Mouse (Mus musculus) CH12.LX (cell line): ENCODE data around the gene Vegfd. TPM values are rescaled to one million over a fixed set of nuclear protein-coding genes. Genes with fewer than 3 reads are reported as not detected.

Source experiments
- DNase-seq: peaks from one replicate; pipeline ENCODE4 v3.0.0-alpha.2; 2013; ENCODE audit errors: extremely low read depth
- H3K27ac ChIP-seq: 2 replicates; pipeline ENCODE4 v1.5.1; 2012; ENCODE audit warnings: low read depth, mild to moderate bottlenecking, control low read depth, moderate library complexity; ENCODE audit not compliant: insufficient read depth
- H3K27me3 ChIP-seq: replicated peaks from 2 replicates; pipeline ENCODE3; 2012; ENCODE audit warnings: inconsistent platforms
- H3K36me3 ChIP-seq, 2 experiments: replicated peaks in 1 of 2; 2 replicates each; pipeline versions ENCODE3 to v1.6.1; 2012; ENCODE audit warnings: inconsistent platforms in 1 of 2, low read length in 1 of 2, mild to moderate bottlenecking in 1 of 2, mixed read lengths in 1 of 2, moderate library complexity in 1 of 2; ENCODE audit not compliant: control insufficient read depth in 1 of 2, insufficient read depth in 1 of 2
- H3K4me1 ChIP-seq, 2 experiments: 2 replicates each; pipeline ENCODE4 v1.6.1; 2012; ENCODE audit warnings: inconsistent platforms in 1 of 2, moderate library complexity in 1 of 2; ENCODE audit not compliant: insufficient read depth in 2 of 2, control insufficient read depth in 1 of 2
- H3K4me2 ChIP-seq: 2 replicates; pipeline ENCODE4 v1.6.1; 2012; ENCODE audit warnings: low read depth, mild to moderate bottlenecking, control low read depth; ENCODE audit not compliant: poor library complexity, insufficient read depth, severe bottlenecking
- H3K4me3 ChIP-seq, 3 experiments: fragments of 150-350 bp in 1 of 3; sonication (generic) in 1 of 3; replicated peaks in 1 of 3; 2 replicates each; pipeline versions ENCODE3 to v1.5.1; 2011 to 2012; ENCODE audit warnings: low read depth in 2 of 3, low read length in 2 of 3, mild to moderate bottlenecking in 2 of 3, moderate library complexity in 2 of 3, control low read depth in 1 of 3, improper control_type of control experiment in 1 of 3, inconsistent platforms in 1 of 3, mixed read lengths in 1 of 3; ENCODE audit not compliant: poor library complexity in 1 of 3
- H3K79me2 ChIP-seq: replicated peaks from 2 replicates; pipeline ENCODE4 v1.6.1; 2012; ENCODE audit warnings: mild to moderate bottlenecking, moderate library complexity; ENCODE audit not compliant: control insufficient read depth, poor library complexity, insufficient read depth, severe bottlenecking; ENCODE audit errors: extremely low read depth
- H3K9ac ChIP-seq: 2 replicates; pipeline ENCODE4 v1.6.1; 2012; ENCODE audit warnings: low read depth, mild to moderate bottlenecking, control low read depth, moderate library complexity; ENCODE audit not compliant: insufficient read depth
- H3K9me3 ChIP-seq: replicated peaks from 2 replicates; pipeline ENCODE3; 2012; ENCODE audit warnings: low read length, inconsistent platforms, mixed read lengths
- BHLHE40 ChIP-seq: IDR thresholded peaks from 2 replicates; pipeline ENCODE4 v1.6.1; 2011; ENCODE audit warnings: mild to moderate bottlenecking, low read depth, low read length, improper control_type of control experiment
- CTCF ChIP-seq, 2 experiments: IDR thresholded peaks in 1 of 2; conservative IDR thresholded peaks in 1 of 2; 2 replicates each; pipeline ENCODE4 v1.5.1; 2011 to 2012; ENCODE audit warnings: low read depth in 2 of 2, low read length in 2 of 2, improper control_type of control experiment in 1 of 2, inconsistent platforms in 1 of 2, mild to moderate bottlenecking in 1 of 2, moderate library complexity in 1 of 2
- ETS1 ChIP-seq: conservative IDR thresholded peaks from 2 replicates; pipeline ENCODE4 v1.6.1; 2012; ENCODE audit warnings: low read depth, mild to moderate bottlenecking, inconsistent platforms, low read length, improper control_type of control experiment, moderate library complexity
- KAT2A ChIP-seq: IDR thresholded peaks from 2 replicates; pipeline ENCODE4 v1.6.1; 2012; ENCODE audit warnings: low read length, improper control_type of control experiment, inconsistent platforms; ENCODE audit not compliant: insufficient replicate concordance
- MAX ChIP-seq: IDR thresholded peaks from 2 replicates; pipeline ENCODE4 v1.6.1; 2011; ENCODE audit warnings: low read length, improper control_type of control experiment
- MAZ ChIP-seq: IDR thresholded peaks from 2 replicates; pipeline ENCODE4 v1.6.1; 2012; ENCODE audit warnings: low read depth, mild to moderate bottlenecking, inconsistent platforms, low read length, improper control_type of control experiment, moderate library complexity
- NRF1 ChIP-seq: IDR thresholded peaks from 2 replicates; pipeline ENCODE4 v1.6.1; 2014; ENCODE audit warnings: low read depth, mild to moderate bottlenecking, inconsistent platforms, low read length, improper control_type of control experiment, moderate library complexity
- PAX5 ChIP-seq: IDR thresholded peaks from 2 replicates; pipeline ENCODE4 v1.6.1; 2012; ENCODE audit warnings: low read length, inconsistent platforms, mixed read lengths
- POLR2AphosphoS2 ChIP-seq: IDR thresholded peaks from 2 replicates; pipeline ENCODE4 v1.6.1; 2011; ENCODE audit warnings: low read depth, low read length, improper control_type of control experiment
- RAD21 ChIP-seq: IDR thresholded peaks from 2 replicates; pipeline ENCODE4 v1.6.1; 2011; ENCODE audit warnings: low read depth, mild to moderate bottlenecking, low read length, improper control_type of control experiment, moderate library complexity
- SMC3 ChIP-seq: IDR thresholded peaks from 2 replicates; pipeline ENCODE4 v1.6.1; 2011; ENCODE audit warnings: low read depth, low read length, improper control_type of control experiment
- UBTF ChIP-seq: IDR thresholded peaks from 2 replicates; pipeline ENCODE4 v1.6.1; 2012; ENCODE audit warnings: low read depth, mild to moderate bottlenecking, inconsistent platforms, low read length, improper control_type of control experiment, moderate library complexity
- ZC3H11A ChIP-seq: IDR thresholded peaks from 2 replicates; pipeline ENCODE4 v1.6.1; 2012; ENCODE audit warnings: low read depth, mild to moderate bottlenecking, inconsistent platforms, low read length, improper control_type of control experiment
- dilution Hi-C: fragments of 300-500 bp; cut with MboI; formaldehyde crosslinking; loops from 2 replicates; pipeline ENCODE4 v1.14.3; 2020; ENCODE audit warnings: low sequenced_read_pairs; ENCODE audit not compliant: extremely low pct_unique_long_range_greater_than_20kb, extremely low pct_ligation_motif_present
- in situ Hi-C: fragments of 300-500 bp; cut with MboI; formaldehyde crosslinking; loops from 3 replicates; pipeline ENCODE4 v1.14.3; 2019; ENCODE audit warnings: low sequenced_read_pairs, low pct_ligation_motif_present, low pct_unique_long_range_greater_than_20kb, mixed read lengths
- polyA plus RNA-seq: library from polyadenylated mRNA; unstranded; fragments of >175 nt; gene quantifications from 2 replicates; pipeline ENCODE4 v1.2.1, GENCODE M21; 2012; ENCODE audit warnings: low read depth; ENCODE audit not compliant: insufficient read length
- total RNA-seq, 2 experiments: library from RNA; depleted of rRNA; stranded (reverse); fragments of 300-350 nt in 1 of 2; fragments of >200 nt in 1 of 2; gene quantifications; 2 replicates each; pipeline ENCODE4 v1.2.3; 2012 to 2014

Gene Vegfd
- total and polyA plus RNA-seq, 3 experiments, result not detected

DNA sequence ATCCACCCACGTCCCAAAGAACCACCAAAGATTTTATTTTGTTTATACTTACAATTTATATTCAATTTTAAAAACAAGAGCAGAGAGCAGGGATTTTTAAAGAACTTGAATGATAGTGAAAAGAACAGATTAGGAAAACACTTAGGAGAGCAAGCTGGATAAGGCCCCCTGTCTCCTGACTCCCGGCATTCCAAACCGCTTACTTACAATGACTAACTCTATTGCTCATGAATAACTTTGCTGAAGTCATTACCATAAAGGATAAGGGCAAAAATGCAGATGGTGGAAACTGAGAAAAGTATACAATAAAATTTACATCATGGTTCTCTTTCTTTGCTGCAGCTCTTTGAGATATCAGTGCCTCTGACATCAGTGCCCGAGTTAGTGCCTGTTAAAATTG, 20.9 kb downstream of the Vegfd start:
- Histone ChIP-seq H3K36me3 (no peaks in the 10 kb centered on the region), H3K4me1 (no peaks in the 10 kb centered on the region), H3K9ac (no peak overlapping the region), H3K27ac (no peak overlapping the region), H3K9me3 (no peaks in the 10 kb centered on the region), H3K27me3 (no peaks in the 10 kb centered on the region), H3K4me3 (no peak overlapping the region), H3K4me2 (no peak overlapping the region), H3K79me2 (no peaks in the 10 kb centered on the region)
- DNase-seq, result no peak
- TF ChIP-seq MAX, result no peak
- TF ChIP-seq UBTF, result no peak
- in situ Hi-C loops, result loop anchor here (10.0 kb wide), 1 partner anchor 209 kb away; no protein-coding TSS in a partner anchor
- dilution Hi-C loops, result no loop called here

DNA sequence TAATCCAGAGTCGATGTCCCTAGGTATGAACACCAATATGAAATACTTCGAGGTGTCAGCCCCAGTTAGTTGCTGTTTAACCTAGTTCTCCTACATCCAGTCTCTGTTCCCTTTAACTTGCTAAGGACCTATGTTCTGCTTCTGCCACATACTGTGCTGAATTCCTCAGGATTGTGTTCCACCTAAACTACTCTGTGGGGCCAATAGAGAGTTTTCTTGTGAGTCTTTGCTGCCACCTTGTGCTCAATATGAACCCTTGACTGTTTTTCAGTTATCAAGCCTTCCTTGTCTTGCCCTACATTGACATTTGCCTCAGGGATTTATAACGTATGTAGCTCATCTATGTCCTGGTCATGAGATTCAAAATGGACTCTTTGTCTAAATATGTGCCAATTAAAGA, 25.3 kb downstream of the Vegfd start:
- no peak overlapping the region for H3K9ac ChIP-seq
- dilution Hi-C loops (no loop called here), in situ Hi-C loops (loop anchor here (10.0 kb wide), 1 partner anchor 214 kb away; no protein-coding TSS in a partner anchor)
- H3K9me3 ChIP-seq, result no peaks in the 10 kb centered on the region
- no peaks in the 10 kb centered on the region; a peak in 1 of 4 replicates for H3K4me1 ChIP-seq
- no peak for DNase-seq
- H3K36me3 ChIP-seq, result no peaks in the 10 kb centered on the region
- no peaks in the 10 kb centered on the region for H3K27me3 ChIP-seq
- no peak overlapping the region for H3K4me2 ChIP-seq
- H3K27ac ChIP-seq, result no peak overlapping the region
- H3K4me3 ChIP-seq, result no peak overlapping the region
- TF ChIP-seq MAZ, result no peak
- TF ChIP-seq CTCF (conservative IDR thresholded peaks at IDR 0.05 in 1 of 2, IDR thresholded peaks at IDR 0.05 in 1 of 2; ENCODE audit: low read depth in 2 of 2, low read length in 2 of 2), result peak; percentile 16 to 66; a peak in 2 of 4 replicates
- TF ChIP-seq KAT2A, result no peak
- no peak for TF ChIP-seq POLR2AphosphoS2
- no peak for TF ChIP-seq NRF1
- peak; percentile 55 for TF ChIP-seq SMC3
- TF ChIP-seq RAD21, result peak; percentile 69
- H3K79me2 ChIP-seq, result no peaks in the 10 kb centered on the region

DNA sequence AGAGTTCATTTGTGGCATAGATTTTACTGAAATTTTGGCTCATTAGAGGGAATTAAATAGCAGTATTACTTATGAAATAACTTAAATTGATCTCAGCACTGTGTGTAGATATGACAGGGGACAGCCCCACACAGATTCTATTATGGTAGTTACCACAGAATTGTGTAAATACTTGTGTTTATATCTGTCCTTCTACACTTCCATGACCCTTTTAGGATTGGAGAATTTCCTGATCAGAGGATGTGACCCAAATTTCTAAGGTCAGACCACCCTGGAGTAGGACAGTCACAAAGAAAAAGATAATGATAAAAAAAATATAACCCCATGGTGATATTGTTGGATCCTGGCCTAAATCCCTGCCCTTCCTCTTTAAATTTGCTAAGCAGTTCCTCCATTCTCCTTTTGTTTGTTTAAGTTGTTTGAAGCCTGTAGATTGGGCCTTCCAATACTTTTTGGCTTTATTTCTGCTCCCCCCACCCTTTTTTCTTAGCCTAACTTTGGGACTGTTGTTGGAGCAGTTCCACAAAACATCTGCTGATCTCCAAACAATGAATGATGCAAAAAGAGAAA, 32.0 kb downstream of the Vegfd start:
- Histone ChIP-seq H3K27ac (no peak overlapping the region), H3K4me2 (no peak overlapping the region), H3K36me3 (no peaks in the 10 kb centered on the region), H3K9ac (no peak overlapping the region), H3K27me3 (no peaks in the 10 kb centered on the region), H3K79me2 (no peaks in the 10 kb centered on the region), H3K4me1 (peaks cover 5 to 19% of the 10 kb centered on the region in 2 experiments; a peak in 3 of 4 replicates), H3K9me3 (no peaks in the 10 kb centered on the region), H3K4me3 (no peak overlapping the region)
- dilution Hi-C loops, result no loop called here
- TF ChIP-seq ZC3H11A, result no peak
- TF ChIP-seq BHLHE40, result no peak
- no peak for TF ChIP-seq ETS1
- no peak for TF ChIP-seq MAZ
- TF ChIP-seq CTCF (conservative IDR thresholded peaks at IDR 0.05 in 1 of 2, IDR thresholded peaks at IDR 0.05 in 1 of 2; ENCODE audit: low read depth in 2 of 2, low read length in 2 of 2), result no peak
- TF ChIP-seq PAX5, result no peak
- DNase-seq, result no peak
- in situ Hi-C loops, result no loop called here
